Mouse (Mus musculus): ENCODE measurements around the gene Rpl27.
"Not testable (repeated sequence)": the region's sequence is repeated elsewhere in the genome, so short reads cannot be mapped to it uniquely, and the experiment has no call there.

Gene Rpl27

DNA sequence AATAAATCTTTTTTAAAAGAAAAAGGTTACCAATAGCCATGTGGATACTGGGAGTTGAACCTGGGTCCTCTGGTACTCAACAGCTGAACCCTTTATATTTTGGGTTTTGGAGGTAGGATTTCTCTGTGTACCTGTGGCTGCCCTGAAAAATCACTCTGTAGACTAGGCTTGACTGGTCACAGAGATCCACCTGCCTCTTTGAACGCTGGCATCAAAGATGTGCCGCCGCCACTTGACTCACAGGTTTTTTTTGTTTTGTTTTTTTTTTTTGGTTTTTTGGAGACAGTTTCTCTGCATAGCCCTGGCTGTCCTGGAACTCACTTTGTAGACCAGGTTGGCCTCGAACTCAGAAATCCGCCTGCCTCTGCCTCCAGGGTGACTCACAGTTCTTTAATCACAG lies 5.7 kb downstream of the Rpl27 start:
- DNase-seq (ENCODE audit: low read depth, low spot score): no peak

- DNase-seq (ENCODE audit: low read depth, low spot score): peak; percentile 81
These were observed 6.2 kb downstream of the Rpl27 start, which contains the start of gene Ifi35 for GRCm38 (mm10) chr11:101448274-101448746. Ifi35 (plus strand) TSS chr11:101448407.

- DNase-seq (ENCODE audit: low read depth, low spot score): no peak
These were observed 6.8 kb downstream of the Rpl27 start for GRCm38 (mm10) chr11:101448899-101449298.

- not testable (repeated sequence) for DNase-seq (ENCODE audit: low read depth, low spot score)
These were observed 7.5 kb downstream of the Rpl27 start for GRCm38 (mm10) chr11:101449596-101449995.

- DNase-seq (ENCODE audit: low read depth, low spot score): no peak
These were observed 8.3 kb downstream of the Rpl27 start for GRCm38 (mm10) chr11:101450394-101450793.

DNA sequence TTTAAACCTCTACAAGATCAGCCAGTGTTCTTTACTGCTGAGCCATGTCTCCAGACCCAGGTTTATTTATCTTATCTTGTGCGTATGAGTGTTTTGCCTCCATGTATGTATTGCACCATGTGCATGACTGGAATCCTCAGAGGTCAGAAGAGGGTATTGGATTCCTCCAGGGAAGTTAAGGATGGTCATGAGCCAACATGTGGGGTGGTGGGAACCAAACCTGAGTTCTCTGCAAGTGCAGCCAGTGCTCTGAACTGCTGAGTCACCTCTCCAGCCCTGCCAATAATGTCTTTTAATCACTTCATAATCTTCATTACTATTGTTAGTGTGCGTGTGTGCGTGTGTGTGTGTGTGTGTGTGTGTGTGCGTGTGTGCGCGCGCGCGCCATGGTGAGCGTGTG lies 9.4 kb downstream of the Rpl27 start:
- no peak for DNase-seq (ENCODE audit: low read depth, low spot score)

DNA sequence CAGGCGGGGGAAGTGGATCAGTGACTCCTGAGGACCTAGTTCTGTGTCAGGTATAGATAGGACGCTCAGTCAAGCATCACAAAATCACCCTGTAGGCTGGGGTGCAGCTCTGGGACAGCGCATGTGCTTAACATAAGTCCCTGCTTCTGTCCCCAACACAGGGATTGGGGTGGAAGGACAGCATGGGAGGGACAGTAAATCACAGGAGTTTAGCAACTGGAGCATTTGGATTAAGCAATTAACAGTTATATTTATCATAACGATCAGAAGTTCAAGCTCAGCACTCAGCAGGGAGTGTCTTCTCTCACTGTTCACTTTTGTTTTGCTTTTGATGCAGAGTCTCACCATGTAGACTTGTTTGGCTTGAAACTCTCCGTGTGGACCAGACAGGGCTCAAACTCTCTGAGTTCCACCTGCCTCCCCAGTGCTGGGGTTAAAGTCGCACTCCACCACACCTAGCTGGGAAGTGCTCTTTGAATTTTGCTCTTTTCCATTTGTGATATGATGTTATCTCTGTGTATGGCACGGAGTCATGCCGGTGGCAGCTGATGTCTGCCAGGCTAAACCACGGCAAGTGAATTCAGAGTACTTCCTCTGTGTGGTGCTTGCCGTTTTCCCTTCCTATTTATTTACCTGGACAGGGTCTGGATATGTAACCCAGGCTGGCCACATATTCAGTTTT lies 10.1 kb downstream of the Rpl27 start:
- no peak for DNase-seq (ENCODE audit: low read depth, low spot score)

DNA sequence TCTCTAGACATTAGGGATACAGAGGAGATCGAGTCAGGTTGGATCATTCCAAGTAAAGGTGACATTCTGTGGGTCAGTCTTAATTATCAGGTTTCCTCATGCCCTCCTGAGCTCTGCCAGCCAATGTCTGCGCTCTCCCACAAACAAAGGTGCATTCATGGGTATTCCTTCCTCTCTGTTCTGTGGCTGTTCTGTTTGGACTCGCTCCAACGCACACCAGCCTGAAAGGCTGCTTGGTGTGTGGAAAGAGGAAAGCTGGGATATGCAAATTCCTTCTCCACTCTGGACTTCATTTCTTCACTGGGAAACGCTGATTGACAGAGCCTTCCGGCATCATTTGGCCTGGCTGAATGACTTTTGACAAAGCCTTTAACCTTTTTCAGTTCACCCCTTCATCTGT lies 12.6 kb downstream of the Rpl27 start:
- DNase-seq (ENCODE audit: low read depth, low spot score): no peak

DNA sequence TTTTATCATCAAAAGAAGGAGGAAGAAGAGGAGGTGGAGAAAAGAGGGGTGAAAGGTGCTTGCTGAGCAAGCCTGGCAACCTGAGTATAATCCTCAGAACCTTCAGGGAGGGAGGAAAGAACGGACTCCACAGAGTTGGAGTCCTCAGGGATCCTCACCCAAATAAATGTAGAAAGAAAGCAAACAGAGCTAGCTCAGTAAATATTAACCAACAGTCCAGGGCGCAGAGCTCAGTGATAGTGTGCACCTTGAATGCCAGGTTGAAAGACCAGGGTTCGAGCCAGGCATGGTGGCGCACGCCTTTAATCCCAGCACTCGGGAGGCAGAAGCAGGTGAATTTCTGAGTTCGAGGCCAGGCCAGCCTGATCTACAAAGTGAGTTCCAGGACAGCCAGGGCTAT lies 13.5 kb downstream of the Rpl27 start:
- DNase-seq (ENCODE audit: low read depth, low spot score): no peak

DNA sequence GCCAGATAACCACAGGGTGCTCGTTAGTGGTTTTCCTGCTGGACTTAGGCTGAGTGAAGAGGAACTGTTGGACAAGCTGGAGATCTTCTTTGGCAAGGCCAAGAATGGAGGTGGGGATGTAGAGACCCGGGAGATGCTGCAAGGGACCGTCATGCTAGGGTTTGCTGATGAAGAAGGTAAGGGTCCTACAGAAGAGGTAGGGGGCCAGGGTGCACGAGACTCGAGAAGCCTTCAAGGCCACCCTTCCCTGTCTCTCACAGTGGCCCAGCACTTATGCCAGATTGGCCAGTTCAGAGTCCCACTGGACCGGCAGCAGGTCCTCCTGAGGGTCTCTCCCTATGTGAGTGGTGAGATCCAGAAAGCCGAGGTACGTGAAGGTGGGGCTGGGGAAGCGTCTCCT lies 15.5 kb downstream of the Rpl27 start:
- no peak for DNase-seq (ENCODE audit: low read depth, low spot score)

- DNase-seq (ENCODE audit: low read depth, low spot score): no peak
These were observed 16.1 kb downstream of the Rpl27 start for GRCm38 (mm10) chr11:101458217-101458616.

GRCm38 (mm10) chr11:101459716-101460115 lies 17.6 kb downstream of the Rpl27 start:
- no peak for DNase-seq (ENCODE audit: low read depth, low spot score)

DNA sequence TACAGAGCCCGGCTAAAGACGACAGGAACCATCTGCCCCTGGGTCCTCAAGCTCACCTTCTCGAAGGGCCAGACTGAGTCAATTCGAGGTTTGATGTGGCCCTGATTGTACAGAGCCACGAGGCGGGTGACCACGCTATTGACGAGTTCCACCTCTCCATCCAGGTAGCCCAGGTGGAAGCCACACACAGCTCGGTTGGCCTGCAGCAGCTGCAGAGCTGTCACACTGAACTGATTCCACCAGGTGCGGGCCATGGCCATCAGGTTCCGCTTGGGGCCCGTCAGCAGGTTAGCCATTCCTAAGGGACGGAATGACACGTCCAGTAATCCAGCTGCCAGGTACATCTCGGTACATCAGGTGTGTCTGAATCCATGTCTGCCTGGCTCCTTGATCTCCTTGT lies 18.2 kb downstream of the Rpl27 start:
- no peak for DNase-seq (ENCODE audit: low read depth, low spot score)

GRCm38 (mm10) chr11:101462141-101462540 lies 20.0 kb downstream of the Rpl27 start:
- DNase-seq (ENCODE audit: low read depth, low spot score): no peak

- no peak for DNase-seq (ENCODE audit: low read depth, low spot score)
These were observed 20.7 kb downstream of the Rpl27 start for GRCm38 (mm10) chr11:101462583-101463440.

- no peak for DNase-seq (ENCODE audit: low read depth, low spot score)
These were observed 22.4 kb downstream of the Rpl27 start, which contains the start of gene Rnd2 for GRCm38 (mm10) chr11:101464211-101465100. Rnd2 (plus strand) TSS chr11:101464999.

GRCm38 (mm10) chr11:101465101-101465868 lies 23.2 kb downstream of the Rpl27 start:
- DNase-seq (ENCODE audit: low read depth, low spot score): peak; percentile 80

- peak; percentile 70 for DNase-seq (ENCODE audit: low read depth, low spot score)
These were observed 23.9 kb downstream of the Rpl27 start, which contains the start of gene Vat1 for GRCm38 (mm10) chr11:101465869-101466551. Vat1 (minus strand) TSS chr11:101466230.

- not testable (repeated sequence) for DNase-seq (ENCODE audit: low read depth, low spot score)
These were observed 24.5 kb downstream of the Rpl27 start for GRCm38 (mm10) chr11:101466552-101466950.

Data from skeletal muscle tissue, adult 2 months (tissue).